Mouse (Mus musculus): ENCODE data around the gene Nfkbib. TPM values are rescaled to one million over a fixed set of nuclear protein-coding genes. Genes with fewer than 3 reads are reported as not detected.

The Nfkbib gene
- total RNA-seq (2021) = 10 to 100 TPM; 20.5 to 30.2 TPM
- long read RNA-seq, experiment 1, transcript Nfkbib-202 (6 exons, 1,243 nt) = major isoform, 33 of 77 reads
- long read RNA-seq, experiment 1, partial matches to known transcripts = 43 of 77 reads
- long read RNA-seq, experiment 1, other reads (novel, unspliced or antisense) = 1 of 77 reads
- long read RNA-seq, experiment 2, transcript Nfkbib-202 (6 exons, 1,243 nt) = major isoform, 58 of 121 reads
- long read RNA-seq, experiment 2, partial matches to known transcripts = 63 of 121 reads
- long read RNA-seq, experiment 2, other reads (novel, unspliced or antisense) = 0 of 121 reads

DNA sequence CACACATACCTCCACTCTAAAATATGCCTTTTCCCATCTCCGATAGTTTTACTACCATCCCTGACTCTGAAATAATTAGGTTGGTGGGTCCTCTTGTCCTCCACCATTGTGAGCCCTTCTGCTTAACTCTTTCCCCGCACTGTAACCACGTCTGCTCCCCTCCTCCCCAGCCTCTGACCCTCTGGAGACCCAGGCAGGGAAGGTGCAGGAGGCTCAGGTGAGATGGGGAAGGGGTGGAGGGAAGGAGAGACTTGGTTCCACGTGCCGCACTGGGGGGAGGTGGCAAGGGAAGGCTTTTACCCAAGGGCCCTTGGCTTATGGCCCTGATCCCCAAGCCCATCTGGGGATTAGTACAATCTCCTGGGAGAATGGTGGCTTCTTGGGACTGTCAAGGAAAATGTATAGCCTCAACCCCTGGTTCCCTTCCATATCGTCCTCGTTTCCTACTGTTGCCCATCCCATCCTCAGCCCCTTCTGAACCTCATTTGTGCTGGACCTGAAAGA, at the start of gene Nfkbib:
Gene Nfkbib, minus strand, starts transcription at position 51 of the 504 bp plus-strand sequence.
- DNase-seq = no peak
- intact Hi-C loops (cut with DNase I) = no loop called here

DNA sequence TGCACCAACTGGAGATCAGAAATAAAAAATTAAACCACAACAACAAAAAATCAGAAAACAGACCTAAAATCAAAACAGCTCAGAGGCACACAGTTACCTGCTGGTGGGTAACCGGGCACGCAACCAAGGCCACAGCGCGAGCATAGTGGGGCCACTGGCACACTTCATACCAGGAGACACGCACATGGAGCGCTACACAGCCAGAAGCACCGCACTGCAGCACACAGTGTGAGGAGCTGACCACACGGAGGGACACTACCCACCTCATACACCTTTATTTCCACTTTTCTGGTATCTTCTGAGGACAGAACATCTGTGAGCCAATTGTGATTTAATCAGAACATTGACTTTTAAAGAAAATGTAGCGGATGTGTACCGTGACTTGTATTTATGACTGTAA, 49.6 kb upstream of the Nfkbib start:
- intact Hi-C loops (cut with DNase I) = no loop called here
- DNase-seq = no peak

DNA sequence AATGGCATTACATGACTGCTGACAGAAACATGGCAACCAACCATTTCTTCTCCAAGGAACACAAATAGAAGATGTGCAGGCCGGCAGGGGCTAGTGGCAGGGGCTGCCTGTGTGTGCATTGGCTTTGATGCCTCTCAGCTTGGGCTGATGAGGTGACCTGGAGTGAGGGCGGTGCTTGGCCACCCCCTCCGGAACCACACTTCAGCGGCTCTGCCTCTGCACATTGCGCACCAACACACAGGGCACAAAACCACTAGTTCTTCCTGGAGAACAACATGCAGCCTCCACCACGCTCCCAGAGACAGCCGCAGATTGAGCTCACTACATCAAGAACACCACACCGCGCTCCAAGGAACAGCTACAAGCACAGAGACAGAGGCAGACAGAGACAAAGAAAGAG, 48.9 kb upstream of the Nfkbib start:
- intact Hi-C loops (cut with DNase I) = no loop called here
- no peak for DNase-seq

DNA sequence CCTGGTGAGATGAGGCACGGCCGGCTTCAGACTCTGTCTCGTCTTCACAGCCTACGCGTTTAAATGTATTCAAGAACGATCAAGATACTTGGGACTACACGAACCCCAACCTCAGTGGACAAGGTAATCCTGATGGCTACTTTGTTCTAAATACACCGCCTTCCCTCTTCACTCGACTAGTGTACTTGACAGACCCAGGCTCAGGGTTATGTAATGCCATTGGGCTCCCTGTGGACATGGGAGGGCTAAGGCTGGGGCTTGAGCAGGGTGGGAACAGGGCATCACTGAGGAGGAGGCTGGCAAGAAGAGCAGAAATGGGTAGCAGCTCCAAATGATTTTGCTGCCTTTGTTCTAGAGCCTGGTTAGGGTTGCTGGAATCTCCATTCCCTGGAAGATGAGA, 47.9 kb upstream of the Nfkbib start:
- no peak for DNase-seq
- intact Hi-C loops (cut with DNase I) = no loop called here

DNA sequence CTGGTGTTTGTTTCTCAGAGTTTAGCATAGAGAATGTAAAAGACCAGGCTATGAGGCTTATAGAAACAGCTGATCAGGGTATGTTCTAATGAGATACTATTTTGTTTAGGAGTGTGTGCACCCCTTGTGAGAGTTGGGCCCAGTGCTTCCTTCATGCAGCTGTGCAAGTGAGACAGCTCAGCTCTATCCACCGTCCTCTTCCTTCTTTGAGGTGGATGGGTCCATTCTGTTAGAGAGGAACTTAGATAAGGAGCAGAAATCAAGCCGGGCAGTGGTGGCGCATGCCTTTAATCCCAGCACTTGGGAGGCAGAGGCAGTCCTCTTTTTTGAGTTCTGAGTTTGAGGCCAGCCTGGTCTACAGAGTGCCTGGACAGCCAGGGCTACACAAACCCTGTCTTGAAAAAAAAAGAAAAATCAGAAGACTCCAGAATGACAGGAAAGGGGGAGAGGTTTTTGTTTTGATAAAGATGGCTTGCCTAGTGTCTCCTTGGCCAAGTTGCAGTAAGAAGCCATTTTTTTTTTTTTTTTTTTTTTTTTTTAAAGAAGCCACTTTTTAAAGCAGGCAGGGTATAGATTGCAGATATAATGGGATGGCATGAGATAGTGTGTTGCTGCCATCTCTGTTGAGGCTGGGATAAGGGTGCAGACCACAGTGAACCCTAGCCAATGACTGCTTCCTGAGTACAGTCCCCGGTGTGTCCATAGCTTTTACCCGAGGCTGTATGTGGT, 47.2 kb upstream of the Nfkbib start:
- DNase-seq = no peak
- intact Hi-C loops (cut with DNase I) = no loop called here

DNA sequence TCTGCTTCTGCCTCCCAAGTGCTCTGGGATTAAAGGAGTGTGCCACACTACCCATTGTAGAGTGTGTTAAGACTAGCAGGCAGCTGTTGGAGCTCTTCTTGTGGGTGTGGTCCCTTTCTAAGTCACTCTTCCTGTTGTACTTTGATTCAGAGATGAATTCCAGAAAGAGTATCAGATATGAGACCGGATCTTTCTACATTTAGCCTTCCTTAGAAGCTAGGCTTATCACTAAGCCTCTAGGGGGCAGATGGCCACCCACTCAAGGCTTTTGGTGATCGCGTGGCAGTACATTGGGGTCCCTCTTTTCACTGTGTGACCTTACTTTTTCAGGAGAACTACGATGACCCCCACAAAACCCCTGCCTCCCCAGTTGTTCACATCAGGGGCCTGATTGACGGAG, 45.6 kb upstream of the Nfkbib start:
- DNase-seq = no peak
- intact Hi-C loops (cut with DNase I) = no loop called here

DNA sequence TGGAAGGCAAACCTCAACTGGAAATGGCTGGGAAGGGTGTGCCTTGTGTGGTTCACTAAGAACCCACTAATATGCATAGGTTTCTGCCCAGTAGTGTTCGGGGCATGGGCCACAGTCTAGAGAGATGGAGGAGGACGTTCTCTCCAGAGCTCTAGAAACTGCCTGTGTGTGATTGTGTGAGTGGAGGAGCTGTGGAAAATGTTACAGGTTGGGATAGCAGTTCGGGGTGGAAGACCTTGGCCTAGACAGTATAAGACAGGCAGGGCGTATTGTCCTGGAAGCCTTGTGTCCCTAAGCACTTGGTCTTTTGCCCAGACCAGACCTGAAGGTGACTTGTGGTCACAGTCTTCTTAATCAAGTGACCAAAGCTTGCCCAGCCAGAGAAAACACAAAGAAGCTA, 45.1 kb upstream of the Nfkbib start:
- intact Hi-C loops (cut with DNase I) = no loop called here
- no peak for DNase-seq

DNA sequence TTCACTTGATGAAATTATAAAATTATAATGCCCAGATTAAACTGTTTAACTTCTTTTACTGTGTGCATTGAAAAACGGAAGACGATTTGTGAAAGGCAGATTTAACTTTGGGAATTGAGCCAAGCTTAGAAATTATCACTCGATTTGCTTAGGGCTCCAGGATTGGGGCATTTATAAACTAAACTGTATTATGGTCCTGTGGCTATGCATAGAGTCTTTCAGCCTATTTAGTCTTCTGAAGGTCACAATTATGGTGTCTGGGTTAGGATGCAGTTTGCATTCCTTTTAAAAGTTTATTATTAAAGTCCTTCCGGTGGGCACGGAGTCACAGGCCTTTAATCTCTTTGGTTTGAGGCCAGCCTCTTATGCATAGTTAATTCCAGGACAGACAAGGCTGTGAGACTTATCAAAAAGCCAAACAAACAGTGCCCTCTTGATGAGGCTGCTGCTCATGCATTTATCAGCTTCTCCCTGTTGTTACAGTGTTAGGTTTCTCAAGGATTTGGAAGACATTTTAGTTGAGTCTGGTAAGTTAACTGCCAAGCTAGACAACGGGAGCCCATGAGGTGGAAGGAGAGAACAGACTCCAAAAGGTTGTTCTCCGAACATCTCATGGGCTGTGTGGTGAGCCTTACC, 44.4 kb upstream of the Nfkbib start:
- no peak for DNase-seq
- intact Hi-C loops (cut with DNase I) = no loop called here

DNA sequence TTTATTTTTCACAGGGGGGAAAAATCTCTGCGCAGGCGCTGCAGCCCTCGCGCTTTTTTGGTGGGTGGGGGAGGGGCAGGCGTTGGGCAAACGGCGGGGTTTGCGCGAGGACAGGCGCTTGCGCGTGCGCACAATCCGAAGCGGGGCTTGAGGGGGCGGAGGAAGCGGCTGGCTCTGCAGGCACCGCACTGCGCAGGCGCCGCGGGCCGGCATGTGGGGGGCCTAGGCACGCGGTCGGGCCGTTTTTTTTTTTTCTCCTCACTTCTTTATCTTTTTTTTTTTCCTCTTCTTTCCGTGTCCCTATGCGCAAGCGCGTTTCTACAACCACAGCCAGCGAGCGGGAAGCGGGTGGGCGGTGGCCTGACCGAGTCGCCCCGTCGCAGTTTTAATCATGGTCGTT, 43.9 kb upstream of the Nfkbib start:
- DNase-seq = peak; percentile 82 to 92
- intact Hi-C loops (cut with DNase I) = no loop called here

DNA sequence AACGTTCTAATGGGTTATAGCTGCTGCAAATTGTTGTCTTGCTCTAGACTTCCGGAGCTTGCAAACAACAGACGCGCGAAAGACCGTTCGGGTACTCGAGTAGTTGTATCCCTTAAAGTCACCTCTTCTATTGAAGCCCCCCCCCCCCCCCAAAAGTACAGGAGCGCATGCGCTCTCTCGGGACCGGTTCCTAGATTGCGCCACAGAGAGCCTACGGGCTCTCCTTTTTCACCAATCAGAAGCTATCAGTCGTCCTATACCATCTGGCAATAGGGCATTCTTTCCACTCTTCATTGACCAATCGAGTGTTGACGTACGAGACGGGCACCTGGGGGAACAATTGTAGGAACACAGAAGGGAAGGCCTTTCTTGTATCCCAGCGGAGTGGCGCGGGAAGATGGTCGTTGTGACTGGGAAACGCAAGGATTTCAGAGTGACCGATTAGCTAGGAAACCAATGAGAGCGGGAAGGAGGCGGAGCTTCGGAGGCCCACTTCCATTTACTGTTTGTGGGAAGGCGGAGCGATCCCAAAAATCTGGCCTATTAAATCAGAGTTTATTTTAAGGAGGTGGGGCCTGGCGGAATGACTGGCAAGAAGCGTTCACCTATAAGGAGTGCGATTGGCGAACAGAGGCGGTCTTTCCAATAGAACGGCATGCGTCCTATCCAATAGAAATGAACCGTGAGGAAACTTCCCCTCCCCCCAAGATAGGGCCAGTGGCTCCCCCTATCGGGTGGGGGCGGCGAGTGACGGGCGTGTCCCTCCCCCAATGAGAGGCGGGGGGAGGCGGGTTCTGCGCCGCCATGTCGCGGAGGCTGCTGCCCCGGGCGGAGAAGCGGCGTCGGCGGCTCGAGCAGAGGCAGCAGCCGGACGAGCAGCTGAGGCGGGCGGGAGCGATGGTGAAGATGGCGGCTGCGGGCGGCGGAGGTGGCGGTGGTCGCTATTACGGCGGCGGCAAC, 43.1 kb upstream of the Nfkbib start:
- intact Hi-C loops (cut with DNase I) = no loop called here
- DNase-seq = peak; percentile 96 to 98

DNA sequence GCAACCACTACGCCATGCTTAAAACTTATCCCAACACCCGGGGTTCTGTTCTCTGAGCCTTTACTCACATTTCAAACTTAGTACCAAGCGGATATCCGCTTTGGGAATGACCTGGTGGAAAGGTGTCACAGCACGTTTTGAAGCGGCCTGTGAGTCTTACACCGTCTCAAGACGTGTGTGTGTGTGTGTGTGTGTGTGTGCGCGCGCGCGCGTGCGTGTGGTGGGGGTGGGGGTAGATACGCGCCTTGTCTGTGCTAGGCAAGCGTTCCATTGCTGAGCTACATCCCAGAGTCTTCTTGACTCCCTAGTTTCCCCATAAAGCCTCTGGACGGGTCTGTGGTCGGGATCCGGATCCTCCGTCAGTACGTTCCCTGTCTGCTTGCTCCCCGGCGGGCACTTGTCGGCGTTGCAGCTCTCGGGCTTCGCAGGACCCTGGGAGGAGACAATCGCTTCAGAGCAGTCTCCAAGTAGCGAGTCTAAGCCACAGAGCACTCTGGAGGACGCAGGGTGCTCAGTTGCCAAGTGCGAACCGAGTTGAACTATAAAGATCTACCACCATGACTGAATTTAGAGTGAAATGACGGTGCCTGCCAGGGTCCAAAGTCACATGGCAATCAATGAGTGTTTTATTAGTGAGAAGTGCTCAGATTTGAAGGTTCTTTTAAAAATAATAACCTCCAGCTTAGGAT, 42.2 kb upstream of the Nfkbib start:
- intact Hi-C loops (cut with DNase I) = loop anchor here (2.0 kb wide), 1 partner anchor 15 kb away; the partner anchor contains the start of gene Ech1
- DNase-seq = peak in 1 of 2 experiments; percentile 44

DNA sequence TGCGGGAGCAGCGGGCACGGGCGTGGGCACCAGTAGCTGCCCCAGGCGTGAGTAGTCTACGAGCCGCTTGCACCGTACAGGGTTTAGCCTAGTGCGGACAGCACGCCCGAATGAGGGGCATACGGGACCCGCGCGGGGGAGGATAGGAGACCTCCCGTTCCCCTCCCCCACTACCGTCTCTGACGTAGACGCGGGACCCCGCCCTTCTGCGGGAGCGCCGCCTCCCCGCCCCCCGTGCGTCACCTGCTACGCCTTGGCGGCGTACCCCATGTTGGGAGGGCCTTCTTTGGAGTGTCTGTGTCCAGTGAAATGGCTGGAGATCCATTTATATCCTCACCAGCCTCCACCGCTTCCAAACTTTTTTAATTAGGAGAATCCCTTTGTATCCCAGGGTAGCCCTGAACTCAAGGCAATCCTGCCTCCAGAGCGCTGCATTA, 41.7 kb upstream of the Nfkbib start:
- intact Hi-C loops (cut with DNase I) = loop anchor here (2.0 kb wide), 1 partner anchor 16 kb away; the partner anchor contains the start of gene Ech1
- DNase-seq = peak; percentile 93 to 96

DNA sequence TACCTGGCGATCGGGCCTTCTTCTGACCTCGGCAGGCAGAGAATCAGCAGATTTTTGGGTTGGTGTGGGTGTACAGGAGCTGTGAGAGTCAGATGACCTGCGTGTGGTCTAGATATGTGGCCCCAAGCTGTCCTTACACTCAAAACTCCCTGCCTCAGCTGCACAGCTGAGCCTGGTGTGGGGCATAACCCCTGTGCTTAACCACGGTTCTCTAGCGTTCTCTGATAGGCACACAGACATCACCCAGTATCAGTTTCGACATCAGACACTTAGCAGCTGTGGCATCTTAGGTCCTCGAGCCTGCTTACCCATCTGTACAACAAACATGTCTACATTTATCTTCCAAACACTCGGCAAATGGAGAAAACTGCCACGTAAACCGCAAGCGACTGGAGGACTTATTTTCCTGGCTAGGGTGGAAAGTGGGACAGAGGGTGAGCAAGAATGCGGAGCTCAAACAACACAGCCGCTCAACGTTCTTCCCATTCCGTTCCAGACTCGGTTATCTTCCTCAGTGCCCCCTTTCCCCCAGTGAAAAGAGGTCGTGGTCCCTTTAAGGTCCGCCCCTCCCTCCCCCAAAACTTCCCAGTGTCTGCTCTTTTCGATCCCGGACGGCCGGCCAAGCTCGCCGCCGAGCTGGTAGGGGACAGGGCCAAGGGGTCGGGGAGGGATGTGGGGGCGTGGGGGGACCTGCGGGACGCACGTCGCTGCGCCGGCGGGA, 41.1 kb upstream of the Nfkbib start, which contains the start of gene Hnrnpl:
Gene Hnrnpl, plus strand, starts transcription at position 321 of the 721 bp plus-strand sequence.
- intact Hi-C loops (cut with DNase I) = loop anchor here (2.0 kb wide), 1 partner anchor 16 kb away; the partner anchor contains the start of gene Ech1
- peak; percentile 69 to 70 for DNase-seq

DNA sequence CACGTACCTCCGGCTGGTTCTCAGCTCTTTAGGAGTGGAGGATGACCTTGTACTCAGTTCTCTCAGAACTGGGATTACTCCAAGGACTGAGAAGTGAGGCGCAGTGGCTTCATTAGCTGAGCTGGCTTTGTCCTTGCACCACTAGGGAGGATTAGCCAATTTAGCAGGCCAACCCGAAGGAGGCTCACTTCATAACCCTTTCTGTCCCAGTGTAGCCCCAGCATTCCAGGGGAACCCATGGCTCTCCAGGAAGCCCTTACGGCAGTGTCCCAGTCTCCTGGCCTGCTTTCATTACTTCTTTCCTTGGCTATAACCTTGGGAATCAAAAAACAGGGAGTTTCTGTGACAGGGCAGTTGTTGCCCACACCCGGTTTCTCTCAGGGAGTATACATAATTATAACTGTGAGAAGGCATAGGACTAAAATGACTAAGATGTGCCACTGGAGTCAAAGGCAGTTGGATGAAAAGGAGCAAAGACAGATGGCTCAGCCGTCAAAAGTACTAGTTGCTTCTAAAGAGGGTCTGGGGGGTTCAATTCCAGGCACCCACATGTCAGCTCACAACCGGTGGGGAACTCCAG, 40.4 kb upstream of the Nfkbib start:
- intact Hi-C loops (cut with DNase I) = loop anchor here (2.0 kb wide), 1 partner anchor 17 kb away; the partner anchor contains the start of gene Ech1
- DNase-seq = peak; percentile 42

DNA sequence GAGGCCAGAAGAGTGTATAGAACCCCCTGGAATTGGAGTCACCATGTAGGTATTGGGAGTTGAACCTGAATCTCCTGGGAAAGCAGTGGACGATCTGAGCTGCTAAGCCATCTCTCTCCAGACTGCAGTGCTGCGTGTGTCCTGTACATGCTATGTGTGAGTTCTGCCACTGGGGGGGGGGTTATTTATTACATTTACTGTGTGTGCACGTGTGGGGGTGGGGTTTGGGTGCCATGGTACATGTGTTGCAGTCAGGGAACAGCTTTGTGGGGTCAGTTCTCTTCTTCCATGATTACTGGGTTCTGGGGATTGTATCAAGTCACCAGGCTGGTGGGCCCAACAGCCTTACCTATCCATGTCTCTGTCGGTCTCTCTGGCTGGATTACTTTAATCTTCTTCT, 39.6 kb upstream of the Nfkbib start:
- intact Hi-C loops (cut with DNase I) = no loop called here
- DNase-seq = no peak

DNA sequence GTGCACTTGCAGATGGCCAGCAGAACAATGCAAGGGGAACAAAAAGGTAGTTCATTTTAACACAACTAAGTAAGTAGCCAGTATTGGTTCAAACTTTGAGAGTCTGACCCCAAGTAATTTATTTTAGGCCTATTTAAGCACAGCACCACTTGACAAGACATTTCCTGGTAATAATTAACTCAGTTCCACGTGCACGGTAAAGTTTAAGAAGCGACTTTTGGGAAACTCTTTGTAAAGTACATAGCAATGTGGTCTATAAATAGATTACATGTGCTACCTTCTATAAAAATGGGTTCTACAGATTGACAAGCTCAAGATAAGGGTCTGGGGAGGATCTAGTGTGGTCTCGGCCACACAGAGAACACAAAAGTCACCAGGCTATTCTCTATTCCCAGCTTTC, 36.4 kb upstream of the Nfkbib start:
- intact Hi-C loops (cut with DNase I) = loop anchor here (1.0 kb wide), 1 partner anchor 33 kb away; no protein-coding TSS in a partner anchor
- DNase-seq = no peak

DNA sequence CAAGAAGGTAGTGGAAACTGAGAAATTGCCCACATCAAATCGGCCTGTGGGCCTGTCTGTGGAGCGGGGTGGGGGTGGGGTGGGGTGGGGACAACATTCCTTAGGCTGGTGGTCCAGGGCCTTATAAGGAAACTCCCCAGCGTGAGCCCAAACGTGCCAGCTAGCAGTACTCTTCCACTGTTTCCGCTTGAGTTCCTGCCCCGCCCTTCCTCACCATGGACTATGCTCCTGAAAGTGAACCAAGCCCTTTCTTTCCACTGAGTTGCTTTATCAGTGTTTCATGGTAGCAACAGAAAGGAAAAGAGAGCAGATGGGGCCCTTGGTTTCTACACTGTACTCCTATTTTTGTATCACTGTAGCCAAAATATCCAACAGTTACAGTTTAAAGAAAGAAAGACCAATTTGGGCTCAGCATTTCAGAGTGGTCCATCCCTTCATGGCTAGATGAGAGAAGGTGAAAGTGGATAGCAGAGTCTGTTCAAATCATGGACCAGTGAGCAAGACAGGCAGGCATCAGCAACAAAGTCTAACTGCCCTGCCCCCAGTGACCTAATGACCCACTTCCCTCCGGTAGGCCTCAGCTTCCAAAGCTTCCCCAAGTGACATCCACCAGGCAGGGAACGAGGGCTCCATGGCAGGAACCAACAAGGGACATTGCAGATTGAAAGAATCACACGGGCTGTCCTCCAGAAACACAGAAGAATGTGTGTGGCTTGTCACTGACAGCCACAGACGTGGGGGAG, 35.7 kb upstream of the Nfkbib start:
- intact Hi-C loops (cut with DNase I) = loop anchor here (1.0 kb wide), 1 partner anchor 33 kb away; no protein-coding TSS in a partner anchor
- no peak for DNase-seq
